Mouse (Mus musculus) cerebellum, adult 9-10 months (tissue): ENCODE results near the gene Arl6ip5.
A peak's percentile ranks its signal among the peaks of the same experiment; 100 is the strongest.
"Not testable (repeated sequence)": the region's sequence is repeated elsewhere in the genome, so short reads cannot be mapped to it uniquely, and the experiment has no call there.

ENCODE experiments used
- DNase-seq: peaks from one replicate; pipeline ENCODE4 v3.0.0; 2022

Gene Arl6ip5

DNA sequence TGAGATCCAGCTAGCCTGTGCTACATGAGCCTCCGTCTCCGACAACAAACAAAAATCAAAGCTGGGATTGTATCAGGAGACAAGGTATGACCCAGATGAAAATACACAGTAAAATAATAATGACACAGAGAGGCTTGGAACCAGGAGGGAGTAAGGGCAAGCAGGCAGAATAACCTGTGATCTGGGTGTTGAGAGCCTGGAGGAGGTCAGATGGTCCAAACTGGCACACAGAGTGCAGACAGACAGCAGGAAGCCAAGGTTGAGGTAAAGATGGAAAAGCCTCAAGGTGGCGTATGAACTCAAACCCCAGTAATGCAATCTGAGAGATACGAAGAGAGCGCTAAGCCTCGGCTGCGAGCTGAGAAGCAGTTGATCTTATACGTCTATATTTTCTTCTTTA, 14.0 kb downstream of the Arl6ip5 start:
- DNase-seq, result peak; percentile 56

DNA sequence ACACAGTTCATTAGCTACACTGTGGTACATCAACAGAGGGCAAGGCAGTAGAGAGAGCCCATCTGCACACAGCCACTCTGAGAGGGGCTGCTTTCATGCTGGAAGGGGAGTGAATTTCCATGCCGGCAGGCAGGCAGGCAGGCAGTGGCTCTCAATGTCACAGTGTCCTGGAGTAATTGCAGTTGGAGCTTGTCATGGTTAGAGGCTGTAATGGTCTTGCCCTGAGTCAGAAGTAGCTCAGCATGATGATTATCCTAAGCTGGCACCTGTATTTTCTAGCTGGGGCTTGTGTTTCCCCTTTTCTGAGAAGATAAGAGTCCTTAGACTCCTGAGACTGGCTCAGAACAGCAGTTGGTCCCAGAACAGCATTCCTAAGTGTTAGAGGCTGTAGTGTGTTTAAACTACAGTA, 15.6 kb downstream of the Arl6ip5 start:
- no peak for DNase-seq

DNA sequence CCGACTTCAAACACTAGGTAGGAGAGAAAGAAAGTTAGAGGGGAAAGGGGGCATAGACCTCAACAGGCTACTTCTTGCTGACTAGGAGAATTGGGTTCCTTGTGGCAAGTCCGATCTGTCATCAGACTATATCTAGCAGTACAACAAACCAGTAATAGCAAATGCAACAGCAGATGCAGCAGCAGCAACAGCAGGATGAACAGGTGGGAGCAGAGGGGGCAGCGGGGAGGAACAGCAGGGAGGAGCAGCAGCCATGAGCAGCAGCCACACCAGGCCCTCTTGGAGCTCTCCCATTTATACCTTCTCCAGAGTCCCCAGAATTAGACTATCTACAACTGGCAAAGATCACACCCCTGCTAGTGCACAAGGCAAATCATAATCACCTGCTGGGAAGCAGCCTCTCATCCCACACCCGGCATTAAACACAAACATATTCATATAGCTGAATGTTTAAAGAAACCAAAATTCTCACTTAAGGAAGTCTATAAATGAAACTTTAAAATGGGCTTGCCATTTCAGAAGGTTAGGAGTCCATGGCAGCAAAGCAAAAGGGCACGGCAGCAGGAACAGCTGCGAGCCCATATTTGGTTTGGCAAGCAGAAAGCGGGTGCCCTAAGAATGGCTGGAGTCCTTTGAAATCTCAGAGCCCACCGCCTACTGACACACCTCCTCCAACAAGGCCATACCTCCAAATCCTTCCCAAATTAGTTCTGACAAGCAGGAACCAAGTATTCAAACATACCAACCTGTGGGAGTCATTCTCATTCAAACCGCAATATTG, 16.8 kb downstream of the Arl6ip5 start:
- no peak for DNase-seq

DNA sequence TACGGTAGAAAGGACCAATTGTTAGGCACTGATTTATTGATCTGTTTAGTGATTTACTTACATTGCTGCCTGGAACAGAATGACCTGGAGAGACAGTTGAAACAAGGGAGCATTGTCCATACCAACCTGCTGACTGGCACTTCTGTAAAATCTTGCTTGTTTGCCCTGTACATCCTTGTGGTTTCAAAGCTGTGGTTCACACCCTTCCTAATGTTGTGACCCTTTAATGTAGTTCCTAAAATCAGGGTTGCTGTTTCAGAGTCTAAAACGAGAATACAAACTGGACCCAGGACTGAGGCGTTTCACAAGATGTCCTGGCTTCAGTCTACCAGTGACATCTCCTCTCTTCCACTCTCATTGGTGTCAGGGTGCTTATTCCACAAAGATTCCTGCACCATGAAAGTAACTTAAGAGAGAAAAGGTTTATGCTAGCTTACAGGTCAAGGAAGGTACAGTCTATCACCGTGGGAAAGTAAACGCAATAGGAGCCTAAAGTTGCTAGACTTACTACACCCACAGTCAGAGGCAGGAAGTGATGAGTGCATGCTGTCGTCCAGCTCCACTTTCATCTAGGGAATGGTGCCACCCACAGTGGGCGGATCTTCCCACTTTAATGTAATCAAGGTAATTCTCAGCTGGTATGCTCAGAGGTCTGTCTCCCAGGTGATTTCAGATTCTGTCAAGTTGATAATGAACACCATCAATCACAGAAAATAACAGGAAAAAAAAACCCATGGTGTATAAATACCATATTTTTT, 24.6 kb downstream of the Arl6ip5 start:
- no peak for DNase-seq

DNA sequence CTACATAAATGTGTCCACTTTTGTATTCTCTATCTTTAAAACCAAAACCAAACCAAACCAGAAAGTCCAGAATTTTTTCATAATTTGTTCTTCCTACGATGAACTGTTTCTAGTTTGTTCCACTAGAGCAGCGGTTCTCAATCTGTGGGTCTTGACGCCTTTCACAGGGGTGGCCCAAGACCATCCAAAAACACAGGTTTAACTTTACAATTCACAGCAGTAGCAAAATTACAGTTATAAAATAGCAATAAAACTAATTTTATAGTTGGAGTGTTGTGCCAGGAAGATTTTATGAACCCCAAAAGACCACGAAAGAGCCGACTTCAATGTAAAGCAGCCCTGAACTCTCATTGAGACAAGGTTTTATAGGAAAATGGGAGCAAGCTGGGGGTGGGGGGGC, 25.6 kb downstream of the Arl6ip5 start:
- no peak for DNase-seq

DNA sequence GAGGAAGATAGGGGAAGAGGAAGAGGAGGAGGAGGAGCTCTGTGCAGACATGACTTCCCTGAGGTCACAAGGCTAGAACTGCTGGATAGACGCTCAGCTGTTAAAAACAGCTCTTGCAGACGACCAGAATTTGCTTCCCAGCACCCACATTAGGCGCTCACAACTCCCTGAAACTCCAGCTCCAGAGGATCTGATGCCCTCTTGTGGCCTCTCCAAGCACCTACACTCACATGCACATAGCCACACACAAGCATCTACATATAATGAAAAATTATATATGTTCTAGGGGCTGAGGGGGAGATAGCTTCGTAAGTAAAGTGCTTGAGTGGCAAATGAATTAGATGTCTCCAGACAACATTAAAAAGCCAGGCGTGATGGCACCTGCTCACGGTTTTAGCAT, 28.9 kb downstream of the Arl6ip5 start:
- DNase-seq, result no peak

DNA sequence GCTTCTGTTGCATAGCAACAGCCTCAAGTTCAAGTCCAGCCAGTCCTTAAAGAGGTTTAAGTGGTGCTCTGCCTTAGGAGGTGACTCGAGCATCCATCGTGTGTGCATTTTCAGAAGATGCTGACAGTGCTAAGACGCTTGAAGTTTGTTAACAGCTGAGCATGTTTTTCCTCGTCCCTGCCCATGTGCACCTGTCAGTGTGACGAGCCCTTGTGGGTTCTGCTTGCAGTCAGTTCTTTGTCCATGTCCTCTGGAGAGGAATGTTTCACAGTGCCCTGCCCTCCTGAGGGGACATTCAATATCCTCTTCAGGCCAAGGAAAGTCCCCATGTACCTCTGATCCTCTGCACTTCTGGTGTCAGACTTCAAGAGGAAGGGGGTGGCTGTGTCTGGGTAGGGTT, 29.6 kb downstream of the Arl6ip5 start:
- no peak for DNase-seq

DNA sequence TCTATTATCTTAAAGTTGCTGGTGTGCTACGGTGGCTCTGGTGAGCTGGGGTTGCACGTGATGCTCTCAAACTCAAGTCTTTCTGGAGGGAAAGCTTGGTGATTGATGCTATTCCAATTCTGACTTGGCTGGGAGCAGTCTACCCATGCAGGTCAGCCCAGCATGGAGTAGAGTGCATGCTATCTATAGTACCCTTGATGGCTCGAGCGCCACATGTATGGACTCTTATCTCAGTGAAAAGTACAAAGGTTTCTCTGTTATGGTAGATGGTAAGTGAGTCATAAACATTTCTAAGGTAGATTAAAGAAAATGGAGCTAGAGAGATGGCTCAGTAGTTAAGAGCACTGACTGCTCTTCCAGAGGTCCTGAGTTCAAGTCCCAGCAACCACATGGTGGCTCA, 32.0 kb downstream of the Arl6ip5 start:
- no peak for DNase-seq

DNA sequence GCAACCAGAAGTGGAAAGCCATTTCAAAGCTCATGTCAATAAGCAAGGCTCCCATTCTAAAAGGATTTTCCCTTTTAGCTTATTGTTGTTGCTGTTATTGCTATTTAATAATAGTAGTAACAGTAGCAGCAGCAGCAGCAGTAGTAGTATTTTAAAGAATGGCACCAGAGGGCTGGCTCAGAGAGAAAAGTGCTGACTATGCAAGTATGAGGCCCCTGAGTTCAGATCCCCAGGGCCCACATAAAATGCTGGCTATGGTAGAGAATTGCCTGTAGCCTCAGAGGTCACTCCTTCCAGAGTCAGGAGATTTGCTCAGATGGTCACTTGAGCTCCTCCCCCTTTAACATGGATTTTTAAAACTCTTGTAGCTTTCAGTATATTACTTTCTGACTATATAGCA, 34.7 kb downstream of the Arl6ip5 start:
- DNase-seq, result no peak

DNA sequence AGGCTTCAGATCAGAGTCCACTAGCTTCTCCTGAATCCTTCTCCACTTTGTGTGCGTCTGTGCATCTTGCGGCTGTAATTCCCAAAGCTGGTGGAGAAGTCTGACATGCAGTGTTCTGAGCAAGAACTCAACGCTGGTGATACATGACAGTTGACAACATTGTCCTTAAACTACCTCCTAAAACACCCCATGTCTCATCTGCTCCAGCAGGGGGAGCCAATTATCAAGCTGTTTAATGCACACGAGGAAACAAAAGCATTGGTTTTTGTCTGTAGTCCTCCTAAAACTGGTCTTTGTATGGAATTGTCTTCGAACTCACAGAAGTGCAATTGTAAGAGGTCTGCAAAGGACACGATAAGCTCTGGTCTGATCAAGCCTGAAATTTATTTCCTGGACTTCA, 40.5 kb downstream of the Arl6ip5 start:
- DNase-seq, result peak; percentile 43

DNA sequence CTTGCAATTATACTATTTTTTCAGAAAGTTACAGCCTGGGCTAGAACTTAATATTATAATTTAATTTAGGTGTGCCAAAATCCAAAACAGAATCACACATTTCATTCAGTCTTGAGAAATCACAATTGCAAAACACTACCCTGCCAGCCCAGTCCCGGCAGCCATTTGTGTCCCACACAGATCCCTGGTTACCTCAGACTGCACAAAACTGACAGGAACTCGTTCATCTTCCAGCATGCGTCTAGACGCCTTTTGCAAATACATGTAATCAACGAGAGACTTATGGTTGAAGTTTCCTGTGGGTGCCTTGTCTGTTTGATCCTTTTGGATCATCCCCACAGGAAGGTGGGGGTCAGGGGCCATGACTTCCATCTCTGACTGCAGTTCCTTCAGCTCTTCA, 41.6 kb downstream of the Arl6ip5 start:
- no peak for DNase-seq

DNA sequence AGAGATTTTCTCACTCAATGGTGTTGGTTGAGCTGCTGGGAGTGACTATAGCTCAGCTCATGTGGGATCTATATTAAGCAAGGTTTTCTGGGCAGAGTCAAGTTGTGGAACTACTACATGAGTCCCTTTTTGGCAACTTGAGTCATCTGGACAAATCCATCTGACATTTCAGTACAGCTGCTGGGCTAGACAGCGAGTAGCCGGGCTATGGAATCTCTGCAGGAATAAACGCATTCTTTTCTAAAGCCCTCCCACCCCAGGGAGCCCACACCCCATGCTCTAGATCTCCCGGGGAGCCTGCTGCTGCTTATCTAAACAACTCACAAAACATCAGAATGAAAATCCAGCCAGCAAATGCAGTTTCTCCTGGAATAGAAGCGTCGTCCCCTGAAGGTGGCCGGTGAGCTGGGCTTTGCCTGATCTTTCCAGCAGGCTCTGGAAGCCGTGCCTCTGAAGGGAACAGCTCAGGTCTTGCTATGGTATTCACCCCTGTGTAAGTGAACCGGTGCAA, 42.3 kb downstream of the Arl6ip5 start, which contains the start of gene Lmod3:
Gene Lmod3, minus strand, starts transcription at position 49 of the 511 bp plus-strand sequence.
- DNase-seq, result no peak

DNA sequence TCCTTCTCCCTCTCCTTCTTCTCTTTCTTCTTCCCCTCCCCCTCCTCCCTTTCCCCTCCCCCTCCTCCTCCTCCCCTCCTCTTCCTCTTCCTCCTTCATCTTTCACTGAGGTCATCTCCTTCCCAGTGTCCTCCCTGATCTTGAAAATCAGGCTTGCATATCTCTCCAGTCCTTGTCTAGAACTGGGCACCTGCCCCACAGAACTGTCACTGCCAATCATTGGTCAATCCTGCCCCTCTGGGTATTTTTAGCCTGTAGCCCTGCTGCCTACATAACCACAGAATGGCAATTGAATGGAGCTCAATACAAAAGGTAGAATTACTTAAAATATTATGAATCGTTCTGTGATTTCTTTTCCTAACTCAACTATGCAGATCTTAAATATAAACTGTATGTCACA, 48.0 kb downstream of the Arl6ip5 start:
- no peak for DNase-seq

DNA sequence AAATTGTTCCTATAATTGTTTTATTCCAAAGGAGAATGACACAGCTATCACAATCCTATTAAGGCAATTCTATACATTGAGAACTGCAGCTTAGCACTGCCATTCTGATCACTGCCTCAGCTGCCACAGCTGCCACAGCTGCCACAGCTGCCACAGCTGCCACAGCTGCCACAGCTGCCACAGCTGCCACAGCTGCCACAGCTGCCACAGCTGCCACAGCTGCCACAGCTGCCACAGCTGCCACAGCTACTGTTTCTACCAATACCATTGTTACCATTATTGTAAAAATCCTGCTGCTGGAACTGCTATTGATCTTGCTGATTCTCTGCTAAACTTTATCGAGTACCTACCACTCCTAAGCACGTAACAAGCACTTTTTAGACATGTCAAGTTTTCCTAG, 49.4 kb downstream of the Arl6ip5 start:
- not testable (repeated sequence) for DNase-seq

DNA sequence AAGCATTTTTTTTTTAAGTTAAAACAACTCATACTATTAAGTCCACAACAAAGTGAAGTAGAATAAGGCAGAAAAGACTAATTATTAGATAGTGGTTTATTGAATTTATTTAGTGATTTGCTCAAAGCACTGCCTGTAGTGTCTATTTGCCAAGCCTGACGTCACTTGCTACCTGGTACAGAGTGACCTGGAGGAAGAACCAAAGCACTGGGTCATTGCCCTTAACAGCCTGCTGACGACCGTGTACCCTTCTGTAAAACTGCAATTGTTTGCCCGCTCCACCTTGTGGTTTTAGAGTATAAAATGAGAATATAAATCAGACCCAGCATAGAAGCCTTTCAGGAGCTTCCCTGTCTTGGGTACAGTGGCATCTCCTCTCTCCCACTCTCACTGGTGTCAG, 51.7 kb downstream of the Arl6ip5 start:
- no peak for DNase-seq

DNA sequence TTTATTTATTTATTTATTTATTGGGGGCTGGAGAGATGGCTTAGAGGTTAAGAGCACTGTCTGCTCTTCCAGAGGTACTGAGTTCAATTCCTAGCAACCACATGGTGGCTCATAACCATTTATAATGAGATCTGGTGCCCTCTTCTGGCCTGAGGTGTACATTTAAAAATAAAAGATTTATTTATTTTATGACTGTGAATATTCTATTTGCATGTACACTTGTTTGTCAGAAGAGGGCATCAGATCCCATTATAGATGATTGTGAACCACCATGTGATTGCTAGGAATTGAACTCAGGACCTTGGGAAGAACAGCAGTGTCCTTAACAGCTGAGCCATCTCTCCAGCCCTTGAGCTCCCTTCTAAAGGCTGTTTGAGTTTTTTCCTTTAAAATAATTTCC, 53.3 kb downstream of the Arl6ip5 start:
- not testable (repeated sequence) for DNase-seq

DNA sequence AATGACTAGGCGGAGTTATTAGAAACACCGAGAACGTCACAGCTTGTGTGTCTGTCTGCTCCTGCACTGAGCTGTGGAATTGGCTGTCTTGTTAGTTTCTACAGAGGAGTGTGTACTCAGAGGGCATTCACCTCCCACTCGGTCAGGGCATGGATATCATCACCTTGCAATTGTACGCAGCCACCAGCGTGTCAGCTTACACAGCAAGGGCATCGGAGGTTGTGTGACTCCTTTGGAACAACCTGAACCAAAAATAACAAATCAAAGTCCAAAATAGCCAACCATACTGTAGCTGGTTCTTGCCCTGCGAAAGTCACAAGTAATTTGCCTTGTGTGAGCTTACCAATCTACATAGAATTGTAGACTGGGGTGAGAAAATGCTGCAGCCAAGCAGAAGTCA, 54.8 kb downstream of the Arl6ip5 start:
- no peak for DNase-seq

DNA sequence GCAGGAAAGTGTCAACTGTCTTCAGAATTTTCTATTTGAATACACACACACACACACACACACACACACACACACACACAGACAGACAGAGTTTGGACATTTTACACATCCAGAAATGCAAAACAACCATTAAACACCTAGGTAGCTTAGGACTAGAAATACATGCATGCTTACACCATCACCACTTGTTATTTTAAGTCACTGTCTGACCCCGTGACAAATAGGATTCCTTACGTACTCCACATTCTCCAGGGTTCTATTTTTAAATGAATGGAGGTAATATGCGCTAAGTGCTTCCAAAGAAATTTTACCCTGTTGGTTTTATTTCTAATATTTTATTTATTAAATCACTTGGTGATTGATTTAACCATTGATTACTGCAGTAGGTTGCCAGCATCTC, 55.2 kb downstream of the Arl6ip5 start:
- no peak for DNase-seq

DNA sequence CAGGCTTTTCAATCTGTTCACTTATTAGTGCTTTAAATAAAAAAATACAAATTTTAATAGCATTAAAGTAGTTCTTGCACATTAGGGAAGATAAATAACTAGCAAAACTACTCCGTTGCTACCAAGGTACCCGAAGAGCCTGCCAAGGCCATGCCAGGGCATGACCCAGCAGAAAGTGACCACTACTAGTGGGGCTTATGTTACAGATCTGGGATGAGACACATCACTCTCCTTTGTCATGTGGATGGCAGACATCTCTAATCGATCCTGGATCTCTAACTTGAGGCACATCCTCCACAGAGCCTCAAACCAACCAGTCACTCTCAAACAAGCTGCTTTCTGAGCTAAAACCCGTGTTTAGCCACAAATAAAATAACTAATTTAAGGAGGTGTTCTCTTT, 56.2 kb downstream of the Arl6ip5 start:
- DNase-seq, result no peak

DNA sequence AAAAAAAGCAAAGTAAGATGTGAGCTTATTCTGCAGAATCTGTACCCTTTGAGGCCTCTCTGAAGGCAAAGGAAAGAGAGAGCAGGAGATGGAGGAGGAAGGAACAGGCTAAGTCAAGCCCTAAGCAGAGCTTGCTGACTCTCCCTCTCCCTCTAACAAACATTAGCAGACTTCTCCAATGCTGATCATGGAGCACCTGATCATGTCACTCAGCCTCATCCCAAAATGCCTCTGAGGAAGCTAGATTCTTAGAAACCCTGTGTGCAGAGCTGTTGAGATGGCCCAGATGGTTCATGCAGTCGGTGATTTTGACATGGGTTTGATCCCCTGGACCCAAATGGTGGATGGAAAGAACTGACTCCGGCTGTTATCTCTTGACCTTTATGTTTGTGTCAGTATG, 56.6 kb downstream of the Arl6ip5 start:
- no peak for DNase-seq

DNA sequence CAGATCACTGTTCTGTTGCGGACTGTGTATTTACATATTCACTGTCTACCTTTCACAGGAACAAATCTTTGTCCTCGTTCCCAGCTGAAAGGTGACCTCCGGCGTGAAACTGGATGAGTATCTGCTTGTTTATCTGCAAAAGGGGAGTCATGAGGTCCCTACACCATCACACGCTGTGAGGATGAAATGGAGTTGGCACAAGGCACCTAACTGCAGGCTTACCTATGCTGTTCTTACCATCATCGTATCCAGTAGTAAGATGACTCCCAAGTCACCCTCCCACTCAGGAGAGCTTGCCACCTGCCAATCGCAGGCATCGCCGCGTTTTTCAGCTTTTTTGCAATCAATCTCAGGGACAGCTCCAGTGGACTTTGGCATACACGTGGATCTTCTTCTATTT, 59.1 kb downstream of the Arl6ip5 start:
- no peak for DNase-seq

DNA sequence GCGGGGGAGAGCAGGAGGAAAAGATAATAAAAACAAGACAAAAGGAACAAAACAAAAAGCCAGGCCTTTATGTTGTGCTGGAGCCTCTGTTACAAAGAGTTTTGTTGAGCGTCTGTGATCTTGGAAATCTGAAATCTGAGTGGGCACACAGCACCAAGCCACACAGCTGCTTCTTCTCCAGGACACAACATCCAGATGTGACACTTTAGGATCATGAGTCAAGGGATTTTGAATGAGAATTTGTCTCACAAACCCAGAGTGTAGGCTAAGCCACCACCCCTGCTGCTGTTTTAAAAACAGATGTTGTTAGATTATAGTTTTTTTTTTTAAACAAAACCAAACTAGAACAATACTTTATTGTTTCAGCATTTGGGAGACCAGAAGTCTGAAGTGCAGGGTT, 61.9 kb downstream of the Arl6ip5 start:
- DNase-seq, result no peak

DNA sequence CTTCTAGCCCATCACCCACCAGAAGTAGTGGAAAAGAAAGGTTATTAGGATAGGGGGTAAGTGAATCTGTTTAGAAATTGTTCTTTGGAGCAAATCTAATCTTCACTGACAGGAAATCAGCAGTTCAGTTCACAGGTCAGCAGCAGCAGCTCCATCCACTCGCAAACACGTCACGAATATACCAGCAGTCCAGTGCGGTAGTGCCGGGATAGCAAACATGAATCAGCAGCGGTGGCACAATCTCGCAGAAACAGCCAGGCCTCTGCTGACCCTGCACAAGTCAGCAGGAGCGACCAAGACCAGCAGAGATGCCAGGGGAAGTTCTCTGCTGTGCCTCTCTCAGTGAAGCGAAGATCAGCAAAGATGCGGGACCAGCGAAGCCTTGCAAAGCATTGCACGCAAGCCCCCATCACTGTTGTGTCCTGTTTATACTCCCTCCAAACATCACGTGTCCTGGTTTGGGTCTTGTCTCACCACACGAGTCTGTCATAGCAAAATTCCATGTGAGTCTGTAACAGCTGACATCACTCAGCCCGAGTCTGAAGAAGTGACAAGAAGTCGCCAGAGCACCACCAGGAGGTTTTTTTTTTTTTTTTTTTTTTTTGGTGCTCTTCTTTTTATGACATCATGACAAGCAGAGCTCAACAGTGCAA, 62.7 kb downstream of the Arl6ip5 start:
- DNase-seq, result no peak

DNA sequence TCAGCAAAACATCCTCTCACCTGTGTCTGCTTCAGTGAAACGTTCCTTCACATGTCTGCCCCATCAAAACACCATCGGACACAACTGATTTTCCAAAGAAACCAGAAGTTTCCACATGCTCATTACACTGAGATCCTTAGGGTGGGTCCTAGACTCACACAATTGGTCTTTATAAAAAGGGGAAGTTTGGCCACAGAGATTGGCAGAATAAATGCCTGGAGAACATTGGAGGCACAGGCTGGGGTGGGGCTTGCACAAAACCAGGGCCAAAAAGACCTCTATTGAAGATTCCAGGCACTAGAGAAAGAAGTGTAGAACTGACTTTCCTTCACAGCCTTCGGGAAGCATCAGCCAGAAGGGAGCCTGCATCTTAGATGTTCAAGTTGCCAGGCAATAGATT, 63.3 kb downstream of the Arl6ip5 start:
- no peak for DNase-seq
